Mouse (Mus musculus): ENCODE results near the gene Sgk2.

Sgk2 gene

DNA sequence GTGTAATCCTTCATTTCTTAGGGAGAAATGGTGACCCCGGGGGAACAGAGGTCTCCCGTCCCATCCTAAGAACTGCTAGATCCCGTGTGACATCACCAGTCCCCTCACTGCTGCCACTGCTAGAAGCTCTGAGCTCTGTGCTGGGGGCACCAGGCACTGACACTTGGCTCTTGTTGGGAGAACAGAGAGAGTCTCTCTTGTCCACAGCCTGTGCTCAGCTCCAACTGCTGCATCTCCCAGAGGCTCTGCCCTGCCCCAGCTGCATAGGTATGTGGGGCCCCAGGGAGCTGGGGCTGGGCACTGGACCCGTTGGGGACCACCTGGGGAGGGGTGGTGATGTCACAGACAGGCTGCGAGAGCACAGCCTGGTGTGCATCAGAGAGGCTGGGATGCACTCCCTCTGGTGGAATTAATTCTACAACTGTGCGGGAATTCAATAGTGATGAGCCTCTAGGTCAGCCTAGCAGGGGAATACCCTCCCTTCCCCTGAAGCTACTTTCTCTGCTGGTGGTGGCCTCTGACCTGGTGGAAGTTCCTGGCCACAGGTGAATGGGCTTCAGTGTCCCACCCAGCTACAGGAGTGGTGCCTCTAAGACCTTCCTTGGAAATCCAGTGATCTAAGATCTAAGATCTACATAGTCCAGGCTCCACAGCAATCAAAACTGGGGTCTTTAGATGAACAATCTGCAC is 4.4 kb downstream of the Sgk2 start:
- DNase-seq (ENCODE audit: low read depth), result no peak

DNA sequence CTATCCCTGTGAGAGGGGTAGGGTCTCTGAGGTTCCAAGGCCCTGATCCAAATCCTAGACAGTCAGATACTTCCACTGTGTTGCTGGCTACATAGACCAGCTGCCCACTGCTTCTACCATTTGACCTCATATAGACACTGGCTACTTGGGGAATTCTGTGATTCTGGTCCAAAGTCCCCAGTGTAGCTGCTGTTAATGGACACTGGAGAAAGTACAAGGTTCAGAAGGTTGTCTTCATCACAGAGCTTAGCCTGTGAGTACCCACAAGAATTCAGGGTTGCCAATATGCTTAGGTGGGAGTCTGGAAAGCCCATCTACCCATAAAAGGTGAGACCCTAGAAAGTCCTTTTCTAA is 4.9 kb downstream of the Sgk2 start:
- no peak for DNase-seq (ENCODE audit: low read depth)

GRCm38 (mm10) chr2:162993881-162994616 is 6.9 kb downstream of the Sgk2 start:
- DNase-seq (ENCODE audit: low read depth), result no peak

- peak; percentile 68 for DNase-seq (ENCODE audit: low read depth)
Measured at GRCm38 (mm10) chr2:162998528-162999230, 11.5 kb downstream of the Sgk2 start.

GRCm38 (mm10) chr2:162999744-163000143 is 12.6 kb downstream of the Sgk2 start:
- peak; percentile 36 for DNase-seq (ENCODE audit: low read depth)

DNA sequence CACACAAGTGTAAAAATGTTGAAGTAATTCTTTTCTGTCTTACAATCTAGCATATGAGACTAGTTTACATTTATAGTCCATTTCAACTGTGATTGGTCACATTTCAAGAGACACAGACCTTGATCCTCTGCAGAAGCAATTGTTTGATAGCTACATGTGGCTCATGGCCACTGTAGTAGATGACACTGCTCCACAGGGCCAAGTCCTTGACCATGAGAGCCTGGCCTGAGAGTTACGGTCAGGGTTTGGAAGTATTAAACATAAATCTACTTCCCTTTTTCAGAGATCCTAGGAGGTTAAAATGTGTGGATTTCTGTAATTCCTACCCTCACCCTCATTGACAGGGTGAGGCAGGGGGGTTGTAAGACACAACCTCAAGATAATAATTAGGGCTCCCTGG is 13.9 kb downstream of the Sgk2 start:
- DNase-seq (ENCODE audit: low read depth), result no peak

DNA sequence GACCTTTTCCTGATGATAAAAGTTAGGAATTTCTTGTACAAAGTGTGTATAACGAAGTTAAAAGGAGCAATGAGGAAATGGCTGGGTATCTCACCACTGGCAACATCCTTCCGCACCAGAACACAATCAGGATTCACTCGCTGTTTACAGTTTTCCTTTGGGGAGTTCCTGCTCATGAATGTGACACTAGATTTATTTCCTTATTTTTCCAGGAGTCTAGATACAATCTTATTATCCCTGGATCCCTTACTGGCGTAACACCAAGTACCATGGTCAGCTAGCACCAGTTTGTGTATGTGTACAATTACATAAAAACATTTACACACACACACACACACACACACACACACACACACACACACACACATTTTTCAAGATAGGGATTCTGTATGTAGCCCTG is 20.2 kb downstream of the Sgk2 start:
- no peak for DNase-seq (ENCODE audit: low read depth)

GRCm38 (mm10) chr2:163016916-163017743 is 30.0 kb downstream of the Sgk2 start, which contains the start of gene Ift52:
TSS of gene Ift52 (plus strand) at chr2:163017354.
- DNase-seq (ENCODE audit: low read depth), result peak; percentile 79

DNA sequence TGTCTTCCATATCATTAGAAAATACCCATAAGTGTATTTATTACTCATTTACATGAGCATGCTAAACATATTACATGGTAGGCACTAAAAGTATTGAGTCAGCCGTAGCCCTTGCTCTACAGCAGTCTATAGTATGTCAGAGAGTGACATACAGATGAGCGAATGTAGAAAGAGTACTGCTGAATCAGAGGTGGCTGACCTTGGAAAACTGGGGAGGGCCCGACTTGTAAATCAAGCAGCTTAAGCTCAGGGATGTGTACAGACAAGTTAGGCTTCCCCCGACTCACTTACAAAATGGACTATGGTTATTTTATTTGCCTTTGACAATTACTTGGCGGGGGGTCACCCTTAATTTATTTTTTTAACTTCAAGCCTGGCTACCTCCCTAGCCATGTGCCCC is 44.2 kb downstream of the Sgk2 start:
- no peak for DNase-seq (ENCODE audit: low read depth)

- DNase-seq (ENCODE audit: low read depth), result no peak
Measured at GRCm38 (mm10) chr2:163031757-163032156, 44.6 kb downstream of the Sgk2 start.

GRCm38 (mm10) chr2:163032622-163033021 is 45.5 kb downstream of the Sgk2 start:
- no peak for DNase-seq (ENCODE audit: low read depth)

- DNase-seq (ENCODE audit: low read depth), result no peak
Measured at GRCm38 (mm10) chr2:163039940-163040339, 52.8 kb downstream of the Sgk2 start.

GRCm38 (mm10) chr2:163048125-163048524 is 61.0 kb downstream of the Sgk2 start:
- DNase-seq (ENCODE audit: low read depth), result peak; percentile 38

DNA sequence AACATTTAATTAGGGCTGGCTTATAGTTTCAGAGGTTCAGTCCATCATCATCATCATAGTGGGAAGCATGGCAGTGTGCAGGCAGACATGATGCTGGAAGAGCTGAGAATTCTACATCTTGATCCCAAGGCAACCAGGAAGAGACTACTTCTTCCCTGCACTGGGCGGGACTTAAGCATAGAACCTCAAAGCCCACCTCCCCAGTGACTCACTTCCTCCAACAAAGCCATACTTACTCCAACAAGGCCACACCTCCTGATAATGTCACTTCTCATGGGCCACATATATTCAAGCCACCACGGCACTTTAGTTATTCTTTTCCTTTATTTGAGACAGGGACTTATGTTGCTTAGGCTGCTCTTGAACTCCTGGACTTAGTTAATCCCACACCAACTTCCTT is 62.0 kb downstream of the Sgk2 start:
- no peak for DNase-seq (ENCODE audit: low read depth)

GRCm38 (mm10) chr2:163051691-163052090 is 64.6 kb downstream of the Sgk2 start:
- DNase-seq (ENCODE audit: low read depth), result no peak

- no peak for DNase-seq (ENCODE audit: low read depth)
Measured at GRCm38 (mm10) chr2:163052101-163052500, 65.0 kb downstream of the Sgk2 start.

GRCm38 (mm10) chr2:163052826-163053225 is 65.7 kb downstream of the Sgk2 start:
- DNase-seq (ENCODE audit: low read depth), result no peak

GRCm38 (mm10) chr2:163054335-163054840 is 67.3 kb downstream of the Sgk2 start, which contains the start of gene Mybl2:
TSS of gene Mybl2 (plus strand) at chr2:163054687.
- DNase-seq (ENCODE audit: low read depth), result peak; percentile 94

DNA sequence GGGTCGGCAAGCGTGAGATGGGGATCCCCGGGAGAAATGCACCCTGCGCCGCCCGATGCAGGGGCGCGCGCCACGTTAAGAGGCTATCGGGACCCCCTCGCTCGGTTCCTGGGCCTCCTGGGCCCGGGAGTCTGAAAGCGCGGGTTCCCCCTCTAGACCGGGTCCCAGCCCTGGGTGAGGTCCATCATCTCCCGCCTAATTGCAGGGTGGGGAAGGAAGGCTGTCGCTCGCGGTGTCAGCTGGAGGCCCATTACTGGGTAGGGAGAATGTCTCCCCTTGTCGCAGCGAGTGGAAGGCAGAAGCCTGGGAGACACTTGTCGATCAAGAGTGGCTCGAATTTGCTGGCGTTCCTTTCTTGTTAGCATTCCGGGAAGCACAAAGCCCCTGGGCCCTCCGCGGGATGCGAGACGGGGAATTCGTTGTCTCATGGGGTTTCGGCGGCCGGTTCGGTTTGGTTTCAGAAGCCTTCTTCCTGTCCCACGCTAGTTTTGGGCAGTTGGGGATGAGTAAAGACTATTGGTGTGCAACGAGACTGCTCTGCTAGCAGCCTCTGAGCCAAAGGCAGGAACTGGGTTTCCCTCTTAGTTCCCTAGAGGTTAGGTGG is 67.9 kb downstream of the Sgk2 start:
- peak; percentile 12 for DNase-seq (ENCODE audit: low read depth)

DNA sequence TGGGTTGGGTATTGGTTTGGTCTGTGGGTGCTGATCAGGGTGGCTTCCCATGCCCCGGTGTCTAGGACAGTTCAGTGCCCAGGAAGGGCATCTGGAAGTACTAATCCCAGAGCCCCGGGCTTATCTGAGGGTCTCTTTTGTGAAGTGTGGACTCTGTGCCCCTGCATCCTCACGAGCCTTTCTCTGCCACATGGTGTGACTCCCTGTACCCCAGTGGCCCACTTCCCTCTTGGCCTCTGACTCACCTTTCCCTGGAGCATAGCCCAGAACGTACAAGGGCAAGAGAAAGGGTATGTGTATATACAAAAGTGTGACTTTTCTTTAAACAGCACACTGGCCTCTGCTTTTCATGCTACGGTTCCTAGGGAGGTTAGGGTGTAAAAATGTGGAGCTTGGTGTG is 68.6 kb downstream of the Sgk2 start:
- DNase-seq (ENCODE audit: low read depth), result peak; percentile 22

DNA sequence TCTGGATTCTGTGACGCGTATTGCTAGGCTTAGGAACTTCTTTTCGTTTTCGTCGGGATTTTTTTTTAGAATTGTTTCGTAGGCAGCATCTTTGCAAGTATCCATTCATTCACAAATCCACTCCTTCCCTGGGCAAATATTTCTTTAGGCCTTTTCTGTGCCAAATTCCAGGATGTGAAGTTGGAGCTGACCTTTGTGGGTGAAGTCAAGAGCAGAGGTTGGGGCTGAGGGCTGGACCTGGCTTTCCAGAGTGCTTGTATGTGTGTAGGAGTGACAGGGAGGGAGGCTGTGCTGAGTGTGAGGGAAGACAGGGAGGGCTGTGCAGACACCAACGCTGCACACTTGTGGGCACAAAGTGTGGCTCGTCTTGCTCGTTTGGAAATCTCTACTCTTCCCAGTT is 69.5 kb downstream of the Sgk2 start:
- no peak for DNase-seq (ENCODE audit: low read depth)
